Mouse (Mus musculus) CH12.LX (cell line): ENCODE data around the gene Hira. TPM values are rescaled to one million over a fixed set of nuclear protein-coding genes. Genes with fewer than 3 reads are reported as not detected.

ENCODE experiments used
- DNase-seq: peaks from one replicate; pipeline ENCODE4 v3.0.0-alpha.2; 2013; ENCODE audit errors: extremely low read depth
- H3K27ac ChIP-seq: 2 replicates; pipeline ENCODE4 v1.5.1; 2012; ENCODE audit warnings: low read depth, mild to moderate bottlenecking, control low read depth, moderate library complexity; ENCODE audit not compliant: insufficient read depth
- H3K27me3 ChIP-seq: replicated peaks from 2 replicates; pipeline ENCODE3; 2012; ENCODE audit warnings: inconsistent platforms
- H3K36me3 ChIP-seq, 2 experiments: replicated peaks in 1 of 2; 2 replicates each; pipeline versions ENCODE3 to v1.6.1; 2012; ENCODE audit warnings: inconsistent platforms in 1 of 2, low read length in 1 of 2, mild to moderate bottlenecking in 1 of 2, mixed read lengths in 1 of 2, moderate library complexity in 1 of 2; ENCODE audit not compliant: control insufficient read depth in 1 of 2, insufficient read depth in 1 of 2
- H3K4me1 ChIP-seq, 2 experiments: 2 replicates each; pipeline ENCODE4 v1.6.1; 2012; ENCODE audit warnings: inconsistent platforms in 1 of 2, moderate library complexity in 1 of 2; ENCODE audit not compliant: insufficient read depth in 2 of 2, control insufficient read depth in 1 of 2
- H3K4me2 ChIP-seq: 2 replicates; pipeline ENCODE4 v1.6.1; 2012; ENCODE audit warnings: low read depth, mild to moderate bottlenecking, control low read depth; ENCODE audit not compliant: poor library complexity, insufficient read depth, severe bottlenecking
- H3K4me3 ChIP-seq, 3 experiments: fragments of 150-350 bp in 1 of 3; sonication (generic) in 1 of 3; replicated peaks in 1 of 3; 2 replicates each; pipeline versions ENCODE3 to v1.5.1; 2011 to 2012; ENCODE audit warnings: low read depth in 2 of 3, low read length in 2 of 3, mild to moderate bottlenecking in 2 of 3, moderate library complexity in 2 of 3, control low read depth in 1 of 3, improper control_type of control experiment in 1 of 3, inconsistent platforms in 1 of 3, mixed read lengths in 1 of 3; ENCODE audit not compliant: poor library complexity in 1 of 3
- H3K79me2 ChIP-seq: replicated peaks from 2 replicates; pipeline ENCODE4 v1.6.1; 2012; ENCODE audit warnings: mild to moderate bottlenecking, moderate library complexity; ENCODE audit not compliant: control insufficient read depth, poor library complexity, insufficient read depth, severe bottlenecking; ENCODE audit errors: extremely low read depth
- H3K9ac ChIP-seq: 2 replicates; pipeline ENCODE4 v1.6.1; 2012; ENCODE audit warnings: low read depth, mild to moderate bottlenecking, control low read depth, moderate library complexity; ENCODE audit not compliant: insufficient read depth
- H3K9me3 ChIP-seq: replicated peaks from 2 replicates; pipeline ENCODE3; 2012; ENCODE audit warnings: low read length, inconsistent platforms, mixed read lengths
- BHLHE40 ChIP-seq: IDR thresholded peaks from 2 replicates; pipeline ENCODE4 v1.6.1; 2011; ENCODE audit warnings: mild to moderate bottlenecking, low read depth, low read length, improper control_type of control experiment
- CHD1 ChIP-seq: IDR thresholded peaks from 2 replicates; pipeline ENCODE4 v1.6.1; 2012; ENCODE audit warnings: low read depth, low read length, improper control_type of control experiment, inconsistent platforms
- CHD2 ChIP-seq: IDR thresholded peaks from 2 replicates; pipeline ENCODE4 v1.6.1; 2011; ENCODE audit warnings: low read length, improper control_type of control experiment
- CTCF ChIP-seq, 2 experiments: IDR thresholded peaks in 1 of 2; conservative IDR thresholded peaks in 1 of 2; 2 replicates each; pipeline ENCODE4 v1.5.1; 2011 to 2012; ENCODE audit warnings: low read depth in 2 of 2, low read length in 2 of 2, improper control_type of control experiment in 1 of 2, inconsistent platforms in 1 of 2, mild to moderate bottlenecking in 1 of 2, moderate library complexity in 1 of 2
- E2F4 ChIP-seq: IDR thresholded peaks from 2 replicates; pipeline ENCODE4 v1.6.1; 2011; ENCODE audit warnings: low read depth, low read length, improper control_type of control experiment; ENCODE audit not compliant: insufficient replicate concordance
- ELF1 ChIP-seq: IDR thresholded peaks from 2 replicates; pipeline ENCODE4 v1.6.1; 2014; ENCODE audit warnings: low read depth, mild to moderate bottlenecking, inconsistent platforms, low read length, improper control_type of control experiment
- EP300 ChIP-seq: IDR thresholded peaks from 2 replicates; pipeline ENCODE4 v1.6.1; 2011; ENCODE audit warnings: low read length, improper control_type of control experiment
- GABPA ChIP-seq: IDR thresholded peaks from 2 replicates; pipeline ENCODE4 v1.6.1; 2012; ENCODE audit warnings: low read depth, low read length, improper control_type of control experiment, inconsistent platforms; ENCODE audit not compliant: insufficient replicate concordance
- HCFC1 ChIP-seq: IDR thresholded peaks from 2 replicates; pipeline ENCODE4 v1.6.1; 2012; ENCODE audit warnings: low read depth, mild to moderate bottlenecking, inconsistent platforms, low read length, improper control_type of control experiment
- IRF4 ChIP-seq: IDR thresholded peaks from 2 replicates; pipeline ENCODE4 v1.6.1; 2014; ENCODE audit warnings: low read depth, mild to moderate bottlenecking, inconsistent platforms, low read length, improper control_type of control experiment
- JUND ChIP-seq: conservative IDR thresholded peaks from 2 replicates; pipeline ENCODE4 v1.6.1; 2011; ENCODE audit warnings: low read depth, low read length, improper control_type of control experiment
- KAT2A ChIP-seq: IDR thresholded peaks from 2 replicates; pipeline ENCODE4 v1.6.1; 2012; ENCODE audit warnings: low read length, improper control_type of control experiment, inconsistent platforms; ENCODE audit not compliant: insufficient replicate concordance
- MAFK ChIP-seq: IDR thresholded peaks from 2 replicates; pipeline ENCODE4 v1.6.1; 2011; ENCODE audit warnings: low read length, improper control_type of control experiment; ENCODE audit not compliant: insufficient replicate concordance
- MAX ChIP-seq: IDR thresholded peaks from 2 replicates; pipeline ENCODE4 v1.6.1; 2011; ENCODE audit warnings: low read length, improper control_type of control experiment
- MAZ ChIP-seq: IDR thresholded peaks from 2 replicates; pipeline ENCODE4 v1.6.1; 2012; ENCODE audit warnings: low read depth, mild to moderate bottlenecking, inconsistent platforms, low read length, improper control_type of control experiment, moderate library complexity
- MEF2A ChIP-seq: IDR thresholded peaks from 2 replicates; pipeline ENCODE4 v1.6.1; 2014; ENCODE audit warnings: low read depth, mild to moderate bottlenecking, inconsistent platforms, low read length, improper control_type of control experiment, borderline replicate concordance
- MXI1 ChIP-seq: IDR thresholded peaks from 2 replicates; pipeline ENCODE4 v1.6.1; 2011; ENCODE audit warnings: mild to moderate bottlenecking, low read depth, low read length, improper control_type of control experiment
- MYC ChIP-seq: IDR thresholded peaks from 2 replicates; pipeline ENCODE4 v1.6.1; 2011; ENCODE audit warnings: low read depth, mild to moderate bottlenecking, improper control_type of control experiment, low read length
- NELFE ChIP-seq: IDR thresholded peaks from 2 replicates; pipeline ENCODE4 v1.6.1; 2011; ENCODE audit warnings: low read depth, low read length, improper control_type of control experiment
- NRF1 ChIP-seq: IDR thresholded peaks from 2 replicates; pipeline ENCODE4 v1.6.1; 2014; ENCODE audit warnings: low read depth, mild to moderate bottlenecking, inconsistent platforms, low read length, improper control_type of control experiment, moderate library complexity
- PAX5 ChIP-seq: IDR thresholded peaks from 2 replicates; pipeline ENCODE4 v1.6.1; 2012; ENCODE audit warnings: low read length, inconsistent platforms, mixed read lengths
- POLR2A ChIP-seq: IDR thresholded peaks from 2 replicates; pipeline ENCODE4 v1.6.1; 2011; ENCODE audit warnings: low read depth, mild to moderate bottlenecking, improper control_type of control experiment, low read length
- POLR2AphosphoS2 ChIP-seq: IDR thresholded peaks from 2 replicates; pipeline ENCODE4 v1.6.1; 2011; ENCODE audit warnings: low read depth, low read length, improper control_type of control experiment
- RAD21 ChIP-seq: IDR thresholded peaks from 2 replicates; pipeline ENCODE4 v1.6.1; 2011; ENCODE audit warnings: low read depth, mild to moderate bottlenecking, low read length, improper control_type of control experiment, moderate library complexity
- RCOR1 ChIP-seq: conservative IDR thresholded peaks from 2 replicates; pipeline ENCODE4 v1.6.1; 2012; ENCODE audit warnings: low read depth, mild to moderate bottlenecking, inconsistent platforms, low read length, improper control_type of control experiment
- SIN3A ChIP-seq: IDR thresholded peaks from 2 replicates; pipeline ENCODE4 v1.6.1; 2012; ENCODE audit warnings: low read length, improper control_type of control experiment, inconsistent platforms
- SMC3 ChIP-seq: IDR thresholded peaks from 2 replicates; pipeline ENCODE4 v1.6.1; 2011; ENCODE audit warnings: low read depth, low read length, improper control_type of control experiment
- TBP ChIP-seq: conservative IDR thresholded peaks from 2 replicates; pipeline ENCODE4 v1.6.1; 2011; ENCODE audit warnings: low read depth, low read length, improper control_type of control experiment
- TCF12 ChIP-seq: IDR thresholded peaks from 2 replicates; pipeline ENCODE4 v1.6.1; 2014; ENCODE audit warnings: low read depth, mild to moderate bottlenecking, inconsistent platforms, low read length, improper control_type of control experiment
- UBTF ChIP-seq: IDR thresholded peaks from 2 replicates; pipeline ENCODE4 v1.6.1; 2012; ENCODE audit warnings: low read depth, mild to moderate bottlenecking, inconsistent platforms, low read length, improper control_type of control experiment, moderate library complexity
- USF1 ChIP-seq: IDR thresholded peaks from 2 replicates; pipeline ENCODE4 v1.6.1; 2014; ENCODE audit warnings: low read depth, mild to moderate bottlenecking, inconsistent platforms, low read length, improper control_type of control experiment
- ZMIZ1 ChIP-seq: IDR thresholded peaks from 2 replicates; pipeline ENCODE4 v1.6.1; 2012; ENCODE audit warnings: low read depth, mild to moderate bottlenecking, inconsistent platforms, low read length, improper control_type of control experiment
- ZNF384 ChIP-seq: IDR thresholded peaks from 2 replicates; pipeline ENCODE4 v1.6.1; 2012; ENCODE audit warnings: low read depth, low read length, improper control_type of control experiment, inconsistent platforms
- dilution Hi-C: fragments of 300-500 bp; cut with MboI; formaldehyde crosslinking; loops from 2 replicates; pipeline ENCODE4 v1.14.3; 2020; ENCODE audit warnings: low sequenced_read_pairs; ENCODE audit not compliant: extremely low pct_unique_long_range_greater_than_20kb, extremely low pct_ligation_motif_present
- in situ Hi-C: fragments of 300-500 bp; cut with MboI; formaldehyde crosslinking; loops from 3 replicates; pipeline ENCODE4 v1.14.3; 2019; ENCODE audit warnings: low sequenced_read_pairs, low pct_ligation_motif_present, low pct_unique_long_range_greater_than_20kb, mixed read lengths
- polyA plus RNA-seq: library from polyadenylated mRNA; unstranded; fragments of >175 nt; gene quantifications from 2 replicates; pipeline ENCODE4 v1.2.1, GENCODE M21; 2012; ENCODE audit warnings: low read depth; ENCODE audit not compliant: insufficient read length
- total RNA-seq, 2 experiments: library from RNA; depleted of rRNA; stranded (reverse); fragments of 300-350 nt in 1 of 2; fragments of >200 nt in 1 of 2; gene quantifications; 2 replicates each; pipeline ENCODE4 v1.2.3; 2012 to 2014

Gene Hira
- 45.8 and 56.1 TPM in 2 replicates for total RNA-seq (2012; rRNA removed)
- total RNA-seq (2014; rRNA removed), result 108 and 125 TPM in 2 replicates
- polyA plus RNA-seq, result 139 and 187 TPM in 2 replicates

- no peaks in the 10 kb centered on the region for H3K27me3 ChIP-seq
- TF ChIP-seq SMC3 (no peak), MAX (peak; percentile 46), KAT2A (peak; percentile 90; the same call in 1 of the 2 replicates), TBP (peak; percentile 76; the same call in 1 of the 2 replicates), ZNF384 (no peak), NRF1 (peak; percentile 85), ELF1 (peak; percentile 95), RAD21 (no peak), GABPA (peak; percentile 20; the same call in 1 of the 2 replicates), MXI1 (peak; percentile 88), RCOR1 (no peak), NELFE (peak; percentile 90), E2F4 (peak; percentile 64; the same call in 1 of the 2 replicates), CHD1 (no peak; the same call in 1 of the 2 replicates), BHLHE40 (peak; percentile 43; the same call in 1 of the 2 replicates), MAZ (no peak; the same call in 1 of the 2 replicates), MAFK (no peak), ZMIZ1 (0 out of 2 replicates have a peak, but pooled peaks have one; percentile 11), EP300 (no peak), CTCF (conservative IDR thresholded peaks at IDR 0.05 in 1 of 2, IDR thresholded peaks at IDR 0.05 in 1 of 2; ENCODE audit: low read depth in 2 of 2, low read length in 2 of 2) (no peak), TCF12 (peak; percentile 90), UBTF (no peak; the same call in 1 of the 2 replicates), USF1 (no peak), JUND (no peak), PAX5 (no peak), SIN3A (peak; percentile 77), POLR2A (peak; percentile 90), MYC (no peak), MEF2A (peak; percentile 39; the same call in 1 of the 2 replicates), POLR2AphosphoS2 (peak; percentile 87; the same call in 1 of the 2 replicates), IRF4 (peak; percentile 75), HCFC1 (peak; percentile 89), CHD2 (peak; percentile 99)
- peak within 1 kb of the TSS; percentile 91 to 95 (median 93) for H3K4me3 ChIP-seq
- peaks cover 28 to 62% of the 10 kb centered on the region in 2 experiments for H3K36me3 ChIP-seq
- in situ Hi-C loops (loop anchor here (10.0 kb wide), 1 partner anchor 208 kb away; no protein-coding TSS in a partner anchor), dilution Hi-C loops (no loop called here)
- peak within 1 kb of the TSS; percentile 84 for H3K27ac ChIP-seq
- no peaks in the 10 kb centered on the region for H3K9me3 ChIP-seq
- peak; percentile 96 for DNase-seq
- peak within 1 kb of the TSS; percentile 78 for H3K9ac ChIP-seq
- H3K4me2 ChIP-seq, result peak within 1 kb of the TSS; percentile 91
- H3K79me2 ChIP-seq, result peaks cover 58% of the 10 kb centered on the region
- peaks cover 2 to 48% of the 10 kb centered on the region in 2 experiments; a peak in 3 of 4 replicates for H3K4me1 ChIP-seq
Measured at GRCm38 (mm10) chr16:18876442-18877308, at the start of gene Hira, which contains the start of gene Mrpl40. Hira (plus strand) TSS chr16:18877037. Mrpl40 (minus strand) TSS chr16:18876862.
